Comparison of ENCODE assay signal across 8 mouse cellular contexts in genomic region chr8:122442781-122443180, GRCm38 (mm10). TPM values are rescaled to one million over a fixed set of nuclear protein-coding genes. Genes with fewer than 3 reads are reported as not detected.
DNase-seq lines count a peak whose midpoint lies in the region; ATAC-seq and TF ChIP-seq lines count a peak whose summit lies in the region.

No protein-coding gene starts in this region.

- DNase-seq in neural tube, embryonic 11.5 days (ENCODE audit: low spot score) = peak; percentile 40
- no peak for DNase-seq in neural tube, embryonic 10.5 days (ENCODE audit: extremely low spot score, low spot score)
- DNase-seq in limb, embryonic 11.5 days (ENCODE audit: low spot score) = no peak
- DNase-seq in adrenal gland, adult 18-20 months (ENCODE audit: low spot score in 2 of 2) = no peak
- DNase-seq in cerebellum, postnatal 25 days = no peak
- DNase-seq in lung, adult 18-20 months = no peak

- peak overlapping the region; percentile 69 for H3K4me2 ChIP-seq in neural tube, embryonic 11.5 days (ENCODE audit: low read depth)
- H3K4me2 ChIP-seq in embryonic facial prominence, embryonic 15.5 days (replicated peaks) = peak overlapping the region; percentile 97
- peak overlapping the region; percentile 68 for H3K4me2 ChIP-seq in limb, embryonic 11.5 days (ENCODE audit: low read depth, severe bottlenecking)

- no peaks in the 10 kb centered on the region for H3K27me3 ChIP-seq in neural tube, embryonic 11.5 days (ENCODE audit: control insufficient read depth, insufficient read depth, low read length)
- no peaks in the 10 kb centered on the region for H3K27me3 ChIP-seq in embryonic facial prominence, embryonic 15.5 days
- 0 out of 2 replicates have a peak, but pooled peaks cover 2% of the 10 kb centered on the region for H3K27me3 ChIP-seq in limb, embryonic 11.5 days (ENCODE audit: control insufficient read depth, insufficient read depth, low read length)
- H3K27me3 ChIP-seq in small intestine, adult 2 months (ENCODE audit: control insufficient read depth, insufficient read depth, low read length) = no peaks in the 10 kb centered on the region

- no peaks in the 10 kb centered on the region for H3K9me3 ChIP-seq in neural tube, embryonic 11.5 days (ENCODE audit: control insufficient read depth, low read length)
- no peaks in the 10 kb centered on the region for H3K9me3 ChIP-seq in embryonic facial prominence, embryonic 15.5 days (replicated peaks)
- no peaks in the 10 kb centered on the region for H3K9me3 ChIP-seq in limb, embryonic 11.5 days (ENCODE audit: control insufficient read depth, low read length)

- H3K4me3 ChIP-seq in neural tube, embryonic 11.5 days (ENCODE audit: low read depth, low read length) = peak overlapping the region; percentile 74
- H3K4me3 ChIP-seq in embryonic facial prominence, embryonic 15.5 days (replicated peaks) = peak overlapping the region; percentile 81
- H3K4me3 ChIP-seq in limb, embryonic 11.5 days (ENCODE audit: low read depth, low read length) = peak overlapping the region; percentile 50
- H3K4me3 ChIP-seq in small intestine, adult 2 months (ENCODE audit: low read depth, low read length) = peak overlapping the region; percentile 72

- under 1% methylated on average over 12 of the region's 12 CpGs for WGBS in neural tube, embryonic 11.5 days
- 3% methylated on average over 12 of the region's 12 CpGs for WGBS in embryonic facial prominence, embryonic 15.5 days
- 0% methylated on average over 12 of the region's 12 CpGs for WGBS in limb, embryonic 11.5 days
- WGBS in small intestine, adult 2 months = under 1% methylated on average over 12 of the region's 12 CpGs

- H3K36me3 ChIP-seq in neural tube, embryonic 11.5 days (ENCODE audit: control insufficient read depth, insufficient read depth, low read length) = peaks cover 8% of the 10 kb centered on the region
- H3K36me3 ChIP-seq in embryonic facial prominence, embryonic 15.5 days = peaks cover 17% of the 10 kb centered on the region; the same call in 1 of the 2 replicates
- peaks cover 4% of the 10 kb centered on the region for H3K36me3 ChIP-seq in limb, embryonic 11.5 days (ENCODE audit: control insufficient read depth, insufficient read depth, low read length)
- 0 out of 2 replicates have a peak, but pooled peaks cover 1% of the 10 kb centered on the region for H3K36me3 ChIP-seq in small intestine, adult 2 months (ENCODE audit: control insufficient read depth, insufficient read depth, low read length)

- peak overlapping the region; percentile 74 for H3K9ac ChIP-seq in neural tube, embryonic 11.5 days (ENCODE audit: low read length)
- peak overlapping the region; percentile 69 for H3K9ac ChIP-seq in embryonic facial prominence, embryonic 15.5 days
- H3K9ac ChIP-seq in limb, embryonic 11.5 days (ENCODE audit: low read length) = peak overlapping the region; percentile 32

- ATAC-seq in neural tube, embryonic 11.5 days (ENCODE audit: insufficient read depth, low FRiP score, low TSS enrichment) = no peak; the same call in 1 of the 2 replicates
- no peak for ATAC-seq in embryonic facial prominence, embryonic 15.5 days (ENCODE audit: insufficient number of reproducible peaks, low FRiP score, low TSS enrichment, low read depth)
- ATAC-seq in limb, embryonic 11.5 days (ENCODE audit: insufficient number of reproducible peaks, low FRiP score, low TSS enrichment, low read depth) = no peak

- TF ChIP-seq POLR2A in small intestine, adult 2 months (IDR thresholded peaks at IDR 0.05; ENCODE audit: low read depth, low read length) = no peak

- H3K4me1 ChIP-seq in neural tube, embryonic 11.5 days (ENCODE audit: control insufficient read depth, insufficient read depth, low read length) = peaks cover 7% of the 10 kb centered on the region; the same call in 1 of the 2 replicates
- H3K4me1 ChIP-seq in embryonic facial prominence, embryonic 15.5 days = peaks cover 33% of the 10 kb centered on the region
- peaks cover 5% of the 10 kb centered on the region; the same call in 1 of the 2 replicates for H3K4me1 ChIP-seq in limb, embryonic 11.5 days (ENCODE audit: control insufficient read depth, insufficient read depth, low read length)
- H3K4me1 ChIP-seq in small intestine, adult 2 months (ENCODE audit: control insufficient read depth, insufficient read depth, insufficient read length, low read length) = peaks cover 8% of the 10 kb centered on the region

- H3K27ac ChIP-seq in neural tube, embryonic 11.5 days (ENCODE audit: low read depth, low read length) = peak overlapping the region; percentile 76
- peak overlapping the region; percentile 97 for H3K27ac ChIP-seq in embryonic facial prominence, embryonic 15.5 days (replicated peaks)
- peak overlapping the region; percentile 23; the same call in 1 of the 2 replicates for H3K27ac ChIP-seq in limb, embryonic 11.5 days (replicated peaks; ENCODE audit: low read depth, low read length)
- H3K27ac ChIP-seq in small intestine, adult 2 months (ENCODE audit: insufficient read depth, low read depth, low read length) = peak overlapping the region; percentile 12; the same call in 1 of the 2 replicates

- no peak for TF ChIP-seq CTCF in small intestine, adult 2 months (IDR thresholded peaks at IDR 0.05; ENCODE audit: extremely low read depth, insufficient read length, insufficient replicate concordance, low read depth, low read length)

RNA-seq across cellular contexts. Expression of gene Mvd, which starts 0.4 kb away (rescaled TPM):
- polyA plus RNA-seq in neural tube, embryonic 11.5 days (2014; fragmentation: Nextera tagmentation; extraction: Ambion mirVana) = 53.7 and 58.5 TPM in 2 replicates
- 31.9 and 33.8 TPM in 2 replicates for polyA plus RNA-seq in embryonic facial prominence, embryonic 15.5 days (2015; fragmentation: Nextera tagmentation; extraction: Ambion mirVana)
- polyA plus RNA-seq in limb, embryonic 11.5 days (2014; fragmentation: Nextera tagmentation; extraction: Ambion mirVana) = 51.3 and 51.9 TPM in 2 replicates
- 18.8 and 30.5 TPM in 2 replicates for polyA plus RNA-seq in small intestine, adult 2 months (2012; rRNA removed)
- total RNA-seq in adrenal gland, adult 18-20 months (2021) = 10 to 100 TPM; 20.1 to 20.3 TPM

RNA-seq across cellular contexts. Expression of gene Cyba, which starts 10.1 kb away (rescaled TPM):
- polyA plus RNA-seq in neural tube, embryonic 11.5 days (2014; fragmentation: Nextera tagmentation; extraction: Ambion mirVana) = 52.5 and 57.7 TPM in 2 replicates
- 173 and 186 TPM in 2 replicates for polyA plus RNA-seq in embryonic facial prominence, embryonic 15.5 days (2015; fragmentation: Nextera tagmentation; extraction: Ambion mirVana)
- polyA plus RNA-seq in limb, embryonic 11.5 days (2014; fragmentation: Nextera tagmentation; extraction: Ambion mirVana) = 80.2 and 82.4 TPM in 2 replicates
- polyA plus RNA-seq in small intestine, adult 2 months (2012; rRNA removed) = 127 and 242 TPM in 2 replicates
- 10 to 100 TPM; 29.0 to 53.7 TPM for total RNA-seq in adrenal gland, adult 18-20 months (2021)

RNA-seq across cellular contexts. Expression of gene Snai3, which starts 17.8 kb away (rescaled TPM):
- polyA plus RNA-seq in neural tube, embryonic 11.5 days (2014; fragmentation: Nextera tagmentation; extraction: Ambion mirVana) = not detected in 2 replicates
- 1.3 and 1.4 TPM in 2 replicates for polyA plus RNA-seq in embryonic facial prominence, embryonic 15.5 days (2015; fragmentation: Nextera tagmentation; extraction: Ambion mirVana)
- polyA plus RNA-seq in limb, embryonic 11.5 days (2014; fragmentation: Nextera tagmentation; extraction: Ambion mirVana) = not detected in 2 replicates
- 2.2 and 3.4 TPM in 2 replicates for polyA plus RNA-seq in small intestine, adult 2 months (2012; rRNA removed)
- not detected for total RNA-seq in adrenal gland, adult 18-20 months (2021)

RNA-seq across cellular contexts. Expression of gene Il17c, which starts 21.0 kb away (rescaled TPM):
- polyA plus RNA-seq in neural tube, embryonic 11.5 days (2014; fragmentation: Nextera tagmentation; extraction: Ambion mirVana) = 0.57 TPM in 1 of 2 replicates, not detected in the other
- polyA plus RNA-seq in embryonic facial prominence, embryonic 15.5 days (2015; fragmentation: Nextera tagmentation; extraction: Ambion mirVana) = 0.41 TPM in 1 of 2 replicates, not detected in the other
- not detected in 2 replicates for polyA plus RNA-seq in limb, embryonic 11.5 days (2014; fragmentation: Nextera tagmentation; extraction: Ambion mirVana)
- polyA plus RNA-seq in small intestine, adult 2 months (2012; rRNA removed) = 0.30 and 0.81 TPM in 2 replicates
- total RNA-seq in adrenal gland, adult 18-20 months (2021) = not detected

RNA-seq across cellular contexts. Expression of gene Rnf166, which starts 33.1 kb away (rescaled TPM):
- 30.1 and 31.1 TPM in 2 replicates for polyA plus RNA-seq in neural tube, embryonic 11.5 days (2014; fragmentation: Nextera tagmentation; extraction: Ambion mirVana)
- polyA plus RNA-seq in embryonic facial prominence, embryonic 15.5 days (2015; fragmentation: Nextera tagmentation; extraction: Ambion mirVana) = 53.2 and 54.6 TPM in 2 replicates
- polyA plus RNA-seq in limb, embryonic 11.5 days (2014; fragmentation: Nextera tagmentation; extraction: Ambion mirVana) = 35.3 and 36.8 TPM in 2 replicates
- 35.7 and 44.9 TPM in 2 replicates for polyA plus RNA-seq in small intestine, adult 2 months (2012; rRNA removed)
- total RNA-seq in adrenal gland, adult 18-20 months (2021) = 10 to 100 TPM; 39.1 to 66.6 TPM

Comparison
In these comparisons a context has a peak if more than half of its experiments do, and no peak if none do; other contexts are left out.
1. H3K27ac ChIP-seq: peak in every context shown above with its lines; median percentile 97 in embryonic facial prominence, embryonic 15.5 days; 76 in neural tube, embryonic 11.5 days; 23 in limb, embryonic 11.5 days; 12 in small intestine, adult 2 months.